Mouse (Mus musculus): ENCODE measurements around the gene Foxn3.

DNA sequence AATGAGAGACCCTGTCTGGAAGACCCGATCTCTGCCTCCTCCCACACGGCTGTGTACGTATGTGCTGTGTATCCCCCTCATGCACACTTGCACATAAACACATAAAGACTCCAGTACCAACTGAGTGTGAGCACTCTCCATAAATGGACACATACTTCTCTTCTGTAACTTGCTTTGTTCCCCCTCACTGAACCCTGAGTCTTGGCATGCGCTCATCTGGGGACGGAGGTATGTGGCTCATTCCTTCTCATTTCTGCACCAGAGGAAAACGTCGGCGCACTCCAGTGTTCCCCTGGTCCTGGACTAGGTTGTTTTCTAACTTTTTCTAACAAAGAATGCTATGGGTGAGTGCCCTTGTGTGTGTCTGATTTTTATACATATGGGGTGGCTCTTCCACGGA is 325.9 kb downstream of the Foxn3 start:
- no peak for TF ChIP-seq CTCF (IDR thresholded peaks at IDR 0.05; ENCODE audit: insufficient read depth, low read depth, low read length)
- no peak for TF ChIP-seq POLR2A (IDR thresholded peaks at IDR 0.05; ENCODE audit: insufficient read depth, low read depth, low read length)

All from olfactory bulb, adult 2 months (tissue).